Mouse (Mus musculus) testis, adult 2 months (tissue): ENCODE results near the gene Lamp5. TPM values are rescaled to one million over a fixed set of nuclear protein-coding genes. Genes with fewer than 3 reads are reported as not detected.

Experiments used
- H3K27ac ChIP-seq: fragments of 200-500 bp; 2 replicates; pipeline ENCODE4 v1.5.1; 2012; ENCODE audit warnings: low read depth, low read length; ENCODE audit not compliant: control insufficient read depth, insufficient read depth
- H3K27me3 ChIP-seq: fragments of 200-500 bp; 2 replicates; pipeline ENCODE4 v1.6.1; 2012; ENCODE audit warnings: mild to moderate bottlenecking, low read length, moderate library complexity; ENCODE audit not compliant: control insufficient read depth, insufficient read depth
- H3K36me3 ChIP-seq: fragments of 200-500 bp; 2 replicates; pipeline ENCODE4 v1.6.1; 2012; ENCODE audit warnings: mild to moderate bottlenecking, low read length; ENCODE audit not compliant: control insufficient read depth, insufficient read depth
- H3K4me1 ChIP-seq: fragments of 200-500 bp; 2 replicates; pipeline ENCODE4 v1.6.1; 2012; ENCODE audit warnings: low read length; ENCODE audit not compliant: control insufficient read depth, insufficient read depth
- H3K4me3 ChIP-seq: fragments of 200-500 bp; 2 replicates; pipeline ENCODE4 v1.5.1; 2012; ENCODE audit warnings: low read depth, mild to moderate bottlenecking, low read length, moderate library complexity, mixed read lengths; ENCODE audit not compliant: control insufficient read depth
- CTCF ChIP-seq: fragments of 200-500 bp; IDR thresholded peaks from 2 replicates; pipeline ENCODE4 v1.5.1; 2012; ENCODE audit warnings: low read depth, mild to moderate bottlenecking, inconsistent platforms, low read length, moderate library complexity; ENCODE audit not compliant: control insufficient read depth, insufficient read depth, insufficient replicate concordance
- POLR2A ChIP-seq: fragments of 200-500 bp; IDR thresholded peaks from 2 replicates; pipeline ENCODE4 v1.6.1; 2012; ENCODE audit warnings: low read depth, mild to moderate bottlenecking, inconsistent platforms, low read length, moderate library complexity; ENCODE audit not compliant: control insufficient read depth
- polyA plus RNA-seq: library from polyadenylated mRNA; depleted of rRNA; stranded (reverse); fragments of >200 nt; gene quantifications from 2 replicates; pipeline ENCODE4 v1.2.3, GENCODE M21; 2012

The Lamp5 gene
- polyA plus RNA-seq, 1 experiment, result 2.7 TPM

DNA sequence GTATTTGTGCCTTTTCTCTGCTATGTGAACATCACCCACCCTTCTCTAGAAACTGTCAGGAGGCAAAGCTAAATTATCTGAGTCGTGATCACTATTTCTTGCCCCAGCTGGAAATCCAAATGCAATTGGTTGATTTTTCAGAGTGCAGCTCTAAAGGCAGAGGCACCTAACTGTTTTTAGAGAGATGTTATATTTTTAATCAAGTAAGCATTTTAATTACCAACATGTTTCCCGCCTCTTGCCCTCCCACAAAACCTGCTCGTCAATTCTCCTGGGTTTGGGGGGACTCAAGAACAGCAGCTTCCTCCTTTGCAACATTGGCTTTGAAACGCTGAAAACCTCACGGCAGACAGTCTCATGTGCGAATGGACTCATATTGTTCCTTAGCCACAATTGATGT lies 61.3 kb downstream of the Lamp5 start:
- no peaks in the 10 kb centered on the region for H3K36me3 ChIP-seq
- H3K27ac ChIP-seq, result no peak overlapping the region
- no peaks in the 10 kb centered on the region for H3K4me1 ChIP-seq
- TF ChIP-seq POLR2A (no peak), CTCF (no peak)
- H3K27me3 ChIP-seq, result no peaks in the 10 kb centered on the region
- no peak overlapping the region for H3K4me3 ChIP-seq

DNA sequence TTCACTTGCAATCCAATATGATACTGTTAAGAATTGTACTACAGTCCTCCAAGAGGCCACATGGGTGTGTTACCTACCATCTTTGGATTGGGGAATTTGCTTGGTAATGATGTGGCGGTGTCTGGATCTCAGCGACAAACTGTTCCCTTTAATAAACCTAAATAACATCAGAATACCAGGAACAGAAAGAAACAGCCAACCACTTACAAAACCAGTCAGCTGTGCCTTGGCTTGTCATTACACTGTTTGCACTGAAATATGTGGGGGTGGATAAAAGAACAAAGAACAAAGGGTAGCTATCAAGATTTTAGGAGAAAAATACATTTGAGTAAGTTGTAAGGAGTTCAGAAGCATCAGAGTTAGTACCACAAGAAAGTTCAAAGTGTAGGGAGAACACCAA lies 66.0 kb downstream of the Lamp5 start:
- Histone ChIP-seq H3K36me3 (no peaks in the 10 kb centered on the region), H3K4me3 (no peak overlapping the region), H3K27me3 (no peaks in the 10 kb centered on the region), H3K4me1 (no peaks in the 10 kb centered on the region), H3K27ac (no peak overlapping the region)
- TF ChIP-seq POLR2A (no peak), CTCF (no peak)
